Mouse (Mus musculus) midbrain, postnatal 0 days (tissue): ENCODE data around the gene Gm20388. TPM values are rescaled to one million over a fixed set of nuclear protein-coding genes. Genes with fewer than 3 reads are reported as not detected.
"Not testable (repeated sequence)": the region's sequence is repeated elsewhere in the genome, so short reads cannot be mapped to it uniquely, and the experiment has no call there.

Source experiments
- ATAC-seq: fragments of 200-750 bp; cut with Nextera tagmentation; 2 replicates; pipeline ENCODE4 v1.8.0; 2017; ENCODE audit warnings: moderate number of reproducible peaks, mild to moderate bottlenecking, moderate TSS enrichment, moderate library complexity; ENCODE audit not compliant: low FRiP score
- DNase-seq: peaks from one replicate; pipeline ENCODE4 v3.0.0-alpha.2; 2015; ENCODE audit warnings: low spot score
- H3K27ac ChIP-seq: fragments of 300-500 bp; sonication (generic); 2 replicates; pipeline ENCODE4 v1.5.1; 2014; ENCODE audit warnings: low read depth, mild to moderate bottlenecking, low read length, mixed read lengths
- H3K27me3 ChIP-seq: fragments of 300-500 bp; sonication (generic); 2 replicates; pipeline ENCODE4 v1.6.1; 2014; ENCODE audit warnings: low read length, control low read depth, mixed read lengths; ENCODE audit not compliant: insufficient read depth
- H3K36me3 ChIP-seq: fragments of 300-500 bp; sonication (generic); 2 replicates; pipeline ENCODE4 v1.6.1; 2014; ENCODE audit warnings: low read length, control low read depth, mixed read lengths; ENCODE audit not compliant: insufficient read depth
- H3K4me1 ChIP-seq: fragments of 300-500 bp; sonication (generic); 2 replicates; pipeline ENCODE4 v1.6.1; 2014; ENCODE audit warnings: mild to moderate bottlenecking, control low read depth, antibody characterized with exemption, low read length, mixed read lengths; ENCODE audit not compliant: insufficient read depth
- H3K4me2 ChIP-seq: fragments of 300-500 bp; sonication (generic); 2 replicates; pipeline ENCODE4 v1.6.1; 2014; ENCODE audit warnings: low read depth, mild to moderate bottlenecking, low read length, mixed read lengths; ENCODE audit not compliant: poor library complexity, severe bottlenecking
- H3K4me3 ChIP-seq: fragments of 300-500 bp; sonication (generic); 2 replicates; pipeline ENCODE4 v1.5.1; 2014; ENCODE audit warnings: low read depth, mild to moderate bottlenecking, low read length, moderate library complexity
- H3K9ac ChIP-seq: fragments of 300-500 bp; sonication (generic); replicated peaks from 2 replicates; pipeline ENCODE4 v1.6.1; 2014; ENCODE audit warnings: mild to moderate bottlenecking, low read length, moderate library complexity, mixed read lengths; ENCODE audit not compliant: poor library complexity, severe bottlenecking
- H3K9me3 ChIP-seq: fragments of 300-500 bp; sonication (generic); 2 replicates; pipeline ENCODE4 v1.6.1; 2016; ENCODE audit warnings: low read length, control low read depth
- CTCF ChIP-seq: IDR thresholded peaks from 2 replicates; pipeline ENCODE4 v1.5.1; 2016; ENCODE audit warnings: antibody characterized with exemption, mild to moderate bottlenecking
- WGBS: fragments of 180-500 bp; shearing (Covaris S2); extraction: QIAGEN DNeasy Blood & Tissue Kit; methylation state at CpG from one replicate; pipeline ENCODE4 v1.1.7; 2014; 5-methylcytosine and 5-hydroxymethylcytosine counted together
- polyA plus RNA-seq: library from polyadenylated mRNA; unstranded; fragments of >200 nt; fragmentation: Nextera tagmentation; extraction: Ambion mirVana; gene quantifications from 2 replicates; pipeline ENCODE4 v1.2.1, GENCODE M21; 2015
- total RNA-seq: library from RNA; depleted of rRNA; stranded (reverse); fragments of >200 nt; gene quantifications from 2 replicates; pipeline ENCODE4 v1.2.3, GENCODE M21; 2014

Gene Gm20388
- total and polyA plus RNA-seq, 2 experiments from 2014 or later: 74.2 TPM; not detected in 1

DNA sequence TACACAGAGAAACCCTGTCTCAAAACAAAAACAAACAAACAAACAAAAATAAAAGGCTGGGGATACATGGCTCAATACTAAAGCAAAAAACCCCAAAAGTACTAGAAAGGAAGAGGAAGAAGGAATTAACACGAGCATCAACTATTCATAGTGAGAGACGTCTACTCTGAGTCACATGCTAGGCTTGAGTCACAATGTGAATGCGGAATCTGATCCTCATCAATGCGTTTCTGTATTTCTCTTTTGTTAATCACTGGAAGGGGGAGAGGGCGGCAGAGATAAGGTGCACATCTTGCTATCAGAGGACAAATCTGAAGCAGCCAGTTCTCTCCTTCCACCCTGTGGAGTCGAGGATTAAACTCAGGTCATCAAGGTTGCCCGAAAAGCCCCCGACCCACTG, 3117.1 kb downstream of the Gm20388 start:
- Histone ChIP-seq H3K4me3 (no peak overlapping the region), H3K4me1 (no peaks in the 10 kb centered on the region), H3K4me2 (no peak overlapping the region), H3K27me3 (no peaks in the 10 kb centered on the region), H3K9me3 (no peaks in the 10 kb centered on the region), H3K36me3 (no peaks in the 10 kb centered on the region), H3K9ac (no peak overlapping the region), H3K27ac (no peak overlapping the region)
- DNase-seq: no peak
- WGBS: 89% methylated on average over 8 of the region's 8 CpGs
- ATAC-seq: no peak
- no peak for TF ChIP-seq CTCF

DNA sequence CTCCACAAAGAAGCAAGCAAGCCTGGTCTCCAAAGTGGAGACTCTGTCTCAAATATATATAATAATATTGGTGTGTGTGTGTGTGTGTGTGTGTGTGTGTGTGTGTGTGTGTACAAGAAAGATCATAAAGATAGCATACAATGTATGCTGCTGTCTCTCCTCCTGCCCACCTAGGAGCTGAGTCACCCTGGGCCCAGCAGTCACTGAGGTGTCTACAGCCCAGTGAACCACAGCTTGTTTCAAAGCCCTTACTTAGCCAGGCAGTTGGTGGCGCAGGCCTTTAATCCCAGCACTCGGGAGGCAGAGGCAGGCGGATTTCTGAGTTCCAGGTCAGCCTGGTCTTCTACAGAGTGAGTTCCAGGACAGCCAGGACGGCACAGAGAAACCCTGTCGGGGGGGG, 3119.4 kb downstream of the Gm20388 start:
- DNase-seq, ATAC-seq, H3K4me2 ChIP-seq, H3K9ac ChIP-seq, H3K4me1 ChIP-seq, H3K27ac ChIP-seq, H3K4me3 ChIP-seq, H3K9me3 ChIP-seq, H3K36me3 ChIP-seq, H3K27me3 ChIP-seq: not testable (repeated sequence)
- WGBS: 77% methylated on average over 4 of the region's 5 CpGs

GRCm38 (mm10) chr8:123031321-123031978, 3120.8 kb downstream of the Gm20388 start:
- Histone ChIP-seq H3K9ac (no peak overlapping the region), H3K4me3 (no peak overlapping the region), H3K4me1 (no peaks in the 10 kb centered on the region; the same call in 1 of the 2 replicates), H3K4me2 (no peak overlapping the region), H3K9me3 (no peaks in the 10 kb centered on the region), H3K36me3 (no peaks in the 10 kb centered on the region), H3K27me3 (no peaks in the 10 kb centered on the region), H3K27ac (no peak overlapping the region)
- 86% methylated on average over 7 of the region's 7 CpGs for WGBS
- TF ChIP-seq CTCF: no peak
- ATAC-seq (no peak), DNase-seq (no peak)

DNA sequence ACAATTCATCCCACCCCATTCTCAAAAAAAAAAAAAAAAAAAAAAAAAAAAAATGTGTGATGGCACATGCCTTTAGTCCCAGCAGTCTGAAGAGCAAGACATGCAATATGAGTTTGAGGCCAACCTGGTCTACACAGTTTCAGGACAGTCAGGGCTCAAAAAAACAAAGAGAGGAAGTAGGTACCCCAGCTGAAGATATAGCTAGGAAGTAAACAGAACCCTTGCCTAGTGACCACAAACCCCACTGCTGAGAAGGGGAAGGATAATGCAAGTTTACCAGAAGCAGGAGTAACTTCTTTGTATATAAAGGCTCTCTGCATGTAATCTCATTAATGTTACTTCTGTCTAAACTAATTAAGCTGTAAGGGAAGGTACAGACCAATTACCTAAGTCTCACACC, 3122.1 kb downstream of the Gm20388 start:
- no peak for TF ChIP-seq CTCF
- no peak overlapping the region for H3K9ac ChIP-seq
- no peaks in the 10 kb centered on the region; the same call in 1 of the 2 replicates for H3K4me1 ChIP-seq
- DNase-seq: no peak
- no peaks in the 10 kb centered on the region for H3K36me3 ChIP-seq
- no peaks in the 10 kb centered on the region for H3K27me3 ChIP-seq
- no peak for ATAC-seq
- no peak overlapping the region for H3K4me3 ChIP-seq
- no peaks in the 10 kb centered on the region for H3K9me3 ChIP-seq
- no peak overlapping the region for H3K27ac ChIP-seq
- H3K4me2 ChIP-seq: no peak overlapping the region

DNA sequence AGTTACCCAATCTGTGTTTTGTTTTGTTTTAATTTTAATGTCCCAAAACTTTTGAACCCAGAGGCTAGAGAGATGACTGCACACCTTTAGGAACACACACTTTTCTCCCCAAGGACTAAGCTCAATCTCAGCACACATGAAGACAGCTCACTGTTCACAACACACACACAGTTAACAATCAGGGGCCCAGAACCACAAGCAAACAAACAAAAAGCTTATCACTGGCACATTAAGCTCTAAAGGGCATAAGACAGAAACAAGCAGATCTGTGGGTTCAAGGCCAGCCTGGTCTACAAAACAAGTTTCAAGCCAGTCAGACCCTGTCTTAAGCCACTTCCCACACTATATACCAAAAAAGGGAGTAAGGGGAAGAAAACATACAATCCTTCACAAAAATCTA, 3122.8 kb downstream of the Gm20388 start:
- no peak overlapping the region for H3K4me2 ChIP-seq
- H3K4me3 ChIP-seq: no peak overlapping the region
- H3K27ac ChIP-seq: no peak overlapping the region
- TF ChIP-seq CTCF: no peak
- no peaks in the 10 kb centered on the region for H3K27me3 ChIP-seq
- DNase-seq (no peak), ATAC-seq (no peak)
- H3K36me3 ChIP-seq: no peaks in the 10 kb centered on the region
- no peak overlapping the region for H3K9ac ChIP-seq
- no peaks in the 10 kb centered on the region; the same call in 1 of the 2 replicates for H3K4me1 ChIP-seq
- H3K9me3 ChIP-seq: no peaks in the 10 kb centered on the region

DNA sequence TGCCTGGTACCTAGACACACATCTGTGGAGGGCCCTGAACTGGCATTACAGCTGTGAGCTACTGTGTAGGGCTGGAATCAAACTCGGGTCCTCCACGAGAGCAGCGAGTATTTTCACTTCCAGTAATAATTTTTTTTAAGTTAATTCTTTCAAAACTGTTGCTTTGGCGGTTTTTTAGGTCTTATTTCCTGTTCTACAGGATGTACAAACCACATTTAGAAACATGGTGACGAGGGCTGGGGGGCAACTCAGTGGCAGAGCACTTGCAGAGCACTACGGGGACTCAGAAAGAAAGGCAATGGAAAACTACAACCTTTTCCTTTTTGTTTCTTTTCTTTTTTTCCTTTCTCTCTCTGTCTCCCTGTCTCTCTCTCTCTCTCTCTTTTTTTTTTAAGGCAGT, 3123.5 kb downstream of the Gm20388 start:
- Histone ChIP-seq H3K27me3 (no peaks in the 10 kb centered on the region), H3K4me1 (peaks cover under 1% of the 10 kb centered on the region; the same call in 1 of the 2 replicates), H3K9me3 (no peaks in the 10 kb centered on the region), H3K4me2 (no peak overlapping the region), H3K27ac (no peak overlapping the region), H3K9ac (no peak overlapping the region), H3K36me3 (no peaks in the 10 kb centered on the region), H3K4me3 (no peak overlapping the region)
- DNase-seq (no peak), ATAC-seq (no peak)
- TF ChIP-seq CTCF: no peak
- 82% methylated on average over 6 of the region's 6 CpGs for WGBS
